Mouse (Mus musculus): ENCODE results near the gene Rsph10b.
A peak's percentile ranks its signal among the peaks of the same experiment; 100 is the strongest.
"Not testable (repeated sequence)": the region's sequence is repeated elsewhere in the genome, so short reads cannot be mapped to it uniquely, and the experiment has no call there.

Gene Rsph10b

DNA sequence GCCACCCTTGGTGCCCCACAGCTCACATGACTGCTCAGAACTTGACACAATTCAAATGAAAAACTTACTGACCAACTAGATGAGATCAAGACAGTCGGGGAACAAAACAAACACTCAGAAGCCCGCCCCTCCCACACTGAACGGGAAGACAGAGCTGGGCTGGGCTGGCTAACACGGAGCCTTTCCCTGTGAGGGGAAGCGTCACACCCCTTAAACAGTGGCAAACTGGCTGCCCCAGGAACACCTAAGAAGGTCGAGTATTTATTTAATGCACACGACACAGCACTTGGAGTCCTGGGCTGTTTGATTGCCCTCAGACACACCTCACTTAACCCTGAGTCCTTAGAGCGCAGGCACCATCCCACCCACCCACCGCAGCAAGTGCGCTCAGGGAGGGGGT, 59.8 kb downstream of the Rsph10b start:
- DNase-seq (ENCODE audit: low read depth, low spot score) = no peak

DNA sequence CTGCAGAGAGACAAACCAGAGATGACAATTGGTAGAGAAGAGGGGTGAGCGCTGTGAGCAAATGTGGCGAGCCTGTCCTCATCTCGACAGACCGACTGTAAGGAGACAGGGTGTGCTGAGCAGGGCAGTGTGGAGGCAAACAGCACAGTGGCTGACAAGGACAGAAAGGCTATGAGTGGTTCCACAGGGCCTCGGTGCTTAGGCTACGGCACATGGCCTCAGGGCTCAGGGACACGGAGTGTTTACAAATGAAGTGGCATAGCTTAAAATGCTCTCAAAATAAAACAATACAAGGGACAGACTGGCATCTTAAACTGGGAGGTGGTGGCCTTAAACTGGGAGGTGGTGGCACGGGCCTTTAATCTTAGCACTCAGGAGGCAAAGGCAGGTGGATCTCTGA, 60.4 kb downstream of the Rsph10b start:
- no peak for DNase-seq (ENCODE audit: low read depth, low spot score)

DNA sequence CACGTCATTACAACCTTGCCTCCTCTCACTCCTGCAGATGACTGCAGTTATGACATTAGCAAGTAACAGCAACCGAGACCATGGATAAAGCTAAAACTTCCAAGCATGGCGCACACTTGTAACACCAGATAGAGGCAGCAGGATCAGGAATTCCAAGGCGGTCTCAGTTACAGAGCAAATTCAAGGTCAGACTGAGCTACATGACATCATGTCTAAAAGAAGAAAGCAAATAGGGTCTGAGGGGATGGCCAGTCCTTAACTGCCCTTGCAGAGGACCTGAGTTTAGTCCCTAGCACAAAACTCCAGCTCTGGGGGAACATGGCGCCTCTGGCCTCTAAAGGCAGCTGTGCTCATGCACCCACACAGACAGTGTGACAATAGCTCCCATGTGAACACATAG, 61.0 kb downstream of the Rsph10b start:
- no peak for DNase-seq (ENCODE audit: low read depth, low spot score)

DNA sequence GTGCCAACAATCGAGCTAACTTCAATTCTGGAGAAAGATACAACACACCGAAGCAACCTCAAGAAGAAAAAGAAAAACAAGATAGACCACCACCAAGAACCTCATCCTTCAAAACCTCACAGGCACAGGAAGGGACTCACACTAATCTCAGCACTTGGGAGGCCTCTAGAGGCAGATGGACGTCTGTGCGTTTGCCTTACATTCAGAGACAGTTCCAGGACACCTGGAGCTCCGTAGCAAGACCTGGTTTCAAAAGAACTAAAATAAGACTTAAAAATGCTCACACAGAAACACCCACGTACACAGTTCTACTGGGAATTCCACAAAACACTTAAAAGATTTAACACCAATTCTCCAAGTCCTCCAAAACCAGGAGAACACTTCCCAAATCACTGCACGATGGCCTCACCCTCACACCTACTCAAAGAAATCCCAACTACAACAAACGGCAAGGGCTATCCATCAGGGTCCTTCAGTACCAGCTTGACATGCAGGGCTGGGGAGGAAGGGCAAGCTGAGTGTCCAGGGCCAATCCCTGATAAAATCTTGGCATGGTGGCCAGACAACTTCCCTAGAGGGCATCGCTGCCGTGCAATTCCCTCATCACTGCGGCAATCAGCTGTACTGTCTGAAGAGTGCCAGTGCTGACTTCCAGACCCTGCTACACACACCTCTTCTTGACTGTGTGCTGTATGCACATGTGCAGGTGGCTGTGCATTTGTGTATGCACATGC, 62.0 kb downstream of the Rsph10b start:
- peak; percentile 28 for DNase-seq (ENCODE audit: low read depth, low spot score)

DNA sequence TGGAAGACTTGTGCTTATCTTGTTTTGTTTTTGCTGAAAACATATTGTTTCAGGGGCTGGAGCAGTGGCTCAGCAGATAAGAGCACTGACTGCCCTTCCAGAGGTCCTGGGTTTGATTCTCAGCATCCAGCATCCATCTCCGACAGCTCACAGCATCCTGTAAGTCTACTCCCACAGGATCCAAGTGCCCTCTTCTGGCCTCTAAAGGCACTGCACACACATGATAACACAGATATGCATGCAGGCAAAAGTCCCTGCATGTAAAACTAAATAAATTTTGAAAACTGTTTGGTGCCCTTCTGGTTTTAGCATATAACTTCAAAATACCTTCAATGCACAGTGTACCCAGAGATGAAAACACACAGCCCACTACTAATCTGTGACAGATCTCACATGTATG, 66.6 kb downstream of the Rsph10b start:
- peak; percentile 56 for DNase-seq (ENCODE audit: low read depth, low spot score)

DNA sequence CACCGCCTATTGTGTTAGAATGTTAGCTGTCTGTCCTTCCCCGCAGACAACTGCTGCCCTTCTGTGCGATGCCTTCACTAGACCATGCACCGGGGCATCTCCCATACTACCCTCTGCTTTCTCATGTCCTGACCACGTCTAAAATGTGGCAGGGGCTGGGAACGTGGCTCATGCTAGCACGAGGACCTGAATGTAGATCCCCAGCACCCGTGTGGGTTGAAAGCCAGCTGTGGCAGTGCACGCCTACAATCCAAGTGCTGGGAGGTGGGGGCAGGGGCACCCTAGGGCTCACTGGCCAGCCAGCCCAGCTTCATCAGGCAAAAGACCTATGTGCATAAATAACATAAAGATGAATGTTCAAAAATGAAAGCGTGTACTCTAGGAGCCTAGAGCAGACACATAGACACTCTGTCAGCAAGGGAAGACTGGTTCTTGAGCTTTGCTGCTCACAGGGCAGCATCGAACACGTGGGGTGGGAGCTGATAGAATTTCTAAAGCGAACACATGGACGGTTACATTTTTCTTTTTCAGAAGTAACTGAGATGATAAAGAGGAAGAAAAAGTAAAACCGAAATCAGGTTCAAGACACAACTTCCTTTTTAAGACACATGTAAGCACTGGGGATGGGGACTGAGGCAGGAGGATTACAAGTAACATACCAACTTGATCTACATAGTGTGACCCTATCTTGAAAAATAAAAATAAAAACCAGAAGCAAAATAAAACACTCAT, 69.8 kb downstream of the Rsph10b start:
- DNase-seq (ENCODE audit: low read depth, low spot score) = no peak

DNA sequence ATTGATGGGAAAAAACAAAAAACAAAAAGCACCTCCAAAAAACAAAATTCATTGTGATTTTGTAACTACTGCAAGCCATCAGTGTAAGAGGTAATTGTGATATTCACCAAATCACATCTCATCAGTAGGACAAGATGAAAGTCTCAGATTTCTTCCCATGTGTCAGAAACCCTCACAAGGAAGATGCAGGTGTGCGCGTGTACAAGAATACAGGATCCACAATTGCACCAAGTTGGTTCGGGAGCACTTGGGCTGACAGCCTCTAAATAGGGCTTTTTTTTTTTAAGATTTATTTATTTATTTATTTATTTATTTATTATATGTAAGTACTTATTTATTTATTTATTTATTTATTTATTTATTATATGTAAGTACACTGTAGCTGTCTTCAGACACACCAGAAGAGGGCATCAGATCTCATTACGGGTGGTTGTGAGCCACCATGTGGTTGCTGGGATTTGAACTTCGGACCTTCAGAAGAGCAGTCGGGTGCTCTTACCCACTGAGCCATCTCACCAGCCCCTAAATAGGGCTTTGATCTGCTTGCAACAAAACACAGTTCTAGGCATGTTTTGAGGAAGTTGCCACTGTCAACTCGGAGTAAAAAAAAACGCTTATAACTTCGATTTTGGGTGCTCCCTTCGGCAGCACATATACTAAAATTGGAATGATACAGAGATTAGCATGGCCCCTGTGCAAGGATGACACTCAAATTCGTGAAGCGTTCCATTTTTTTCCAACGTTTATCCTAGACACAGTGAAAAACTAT, 80.7 kb downstream of the Rsph10b start:
- DNase-seq (ENCODE audit: low read depth, low spot score) = not testable (repeated sequence)

DNA sequence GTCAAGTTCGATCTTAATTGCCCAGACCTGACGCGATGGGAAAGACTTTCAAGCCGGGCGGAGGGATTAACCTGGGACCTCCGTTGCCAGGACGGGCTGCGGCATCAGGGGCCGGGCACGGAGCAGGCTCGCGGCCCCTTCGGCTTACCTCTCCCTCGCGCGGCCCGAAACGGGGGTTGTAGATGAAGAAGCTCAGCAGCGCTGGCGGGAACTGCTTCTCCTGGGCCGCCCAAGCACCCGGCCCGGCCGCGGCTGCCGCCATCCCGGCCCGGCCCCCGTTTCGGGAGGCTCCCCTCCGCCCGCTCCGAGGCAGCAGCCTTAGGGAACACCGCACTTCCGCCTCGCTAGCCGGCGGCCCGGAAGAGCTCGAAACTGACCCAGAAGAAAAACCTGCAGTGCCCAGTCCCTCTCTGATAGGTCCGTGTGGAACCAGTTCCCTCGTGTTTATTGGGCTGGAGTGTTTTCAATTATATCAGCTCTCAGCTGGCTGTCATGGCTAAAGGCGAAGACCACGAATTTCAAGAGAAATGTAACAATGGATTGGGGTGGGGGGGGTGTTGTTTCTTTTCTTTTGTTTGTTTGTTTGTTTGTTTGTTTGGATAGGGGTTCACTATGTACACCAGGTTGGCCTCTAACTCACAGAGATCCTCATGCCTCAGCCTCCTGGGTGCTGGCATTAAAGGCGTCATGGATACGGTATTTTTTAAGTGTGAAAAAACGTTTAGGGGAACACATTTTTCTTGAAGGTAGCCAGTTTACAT, 81.9 kb downstream of the Rsph10b start, which contains the start of gene Ccz1:
Gene Ccz1, minus strand, starts transcription at position 327 of the 761 bp plus-strand sequence.
- DNase-seq (ENCODE audit: low read depth, low spot score) = peak; percentile 96

DNA sequence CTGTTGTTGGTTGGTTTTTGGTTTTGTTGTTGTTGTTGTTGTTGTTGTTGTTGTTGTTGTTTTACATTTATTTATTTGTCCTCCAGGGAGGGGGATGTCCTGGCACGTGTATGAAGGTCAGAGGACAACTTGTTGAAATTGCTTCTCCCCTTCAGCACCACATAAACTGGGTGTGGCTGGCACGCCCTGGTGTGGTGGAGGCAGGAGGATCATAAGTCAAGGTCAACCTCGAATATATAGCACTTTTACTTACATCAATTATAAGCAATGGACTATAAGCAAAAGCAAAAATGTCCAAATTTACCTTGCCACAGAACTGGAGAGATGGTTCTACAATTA, 82.4 kb downstream of the Rsph10b start:
- no peak for DNase-seq (ENCODE audit: low read depth, low spot score)

DNA sequence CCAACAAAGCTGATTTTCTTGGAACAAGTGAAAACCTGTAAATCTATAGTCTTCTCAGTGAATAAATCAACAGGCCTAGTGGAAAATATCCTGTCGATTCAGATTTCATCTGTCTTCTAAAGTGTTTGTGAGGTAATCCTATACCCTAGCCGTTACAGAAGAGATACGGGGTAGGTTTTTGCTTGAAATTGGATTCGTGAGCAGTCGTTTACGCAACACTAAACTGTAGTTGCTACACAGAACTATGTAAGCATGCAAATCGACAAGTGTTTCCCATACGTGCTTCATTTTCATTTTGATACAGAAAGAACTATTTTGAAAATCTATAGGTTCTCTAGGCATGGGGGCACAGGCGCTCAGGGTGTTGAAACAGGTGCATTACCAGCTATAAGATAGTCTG, 83.0 kb downstream of the Rsph10b start:
- DNase-seq (ENCODE audit: low read depth, low spot score) = no peak

DNA sequence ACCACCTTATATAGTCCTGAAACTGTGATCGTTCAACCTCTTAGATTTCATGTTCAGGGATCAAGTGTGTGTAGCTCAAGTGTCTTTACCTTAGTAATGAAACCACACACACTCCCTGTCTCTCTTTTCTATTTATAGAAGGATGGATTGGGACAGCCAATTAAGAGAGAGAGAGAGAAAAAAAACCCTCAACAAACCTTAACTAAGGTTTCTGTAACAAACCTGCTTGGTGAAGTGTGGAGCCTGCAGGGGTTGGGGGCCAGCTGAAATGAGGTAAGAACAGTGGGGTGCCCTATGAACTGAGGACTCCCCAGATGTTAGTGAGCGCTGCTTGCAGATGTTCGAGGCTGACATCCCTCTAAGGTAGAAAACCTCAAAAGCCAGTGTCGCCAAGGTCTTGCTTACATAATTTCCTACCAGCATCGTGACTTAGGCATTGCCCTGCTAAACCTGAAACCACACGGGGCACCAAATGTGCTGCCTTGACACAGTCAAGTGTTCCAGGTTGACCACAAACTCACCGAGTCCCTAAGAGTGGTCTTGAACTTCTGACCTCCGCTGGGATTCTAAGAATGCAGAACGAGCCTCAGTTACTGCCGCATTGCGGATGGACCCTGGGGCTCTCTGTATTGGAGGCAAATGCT, 93.9 kb downstream of the Rsph10b start, which contains the start of gene Ocm:
Gene Ocm, minus strand, starts transcription at position 51 of the 644 bp plus-strand sequence.
- DNase-seq (ENCODE audit: low read depth, low spot score) = peak; percentile 10

DNA sequence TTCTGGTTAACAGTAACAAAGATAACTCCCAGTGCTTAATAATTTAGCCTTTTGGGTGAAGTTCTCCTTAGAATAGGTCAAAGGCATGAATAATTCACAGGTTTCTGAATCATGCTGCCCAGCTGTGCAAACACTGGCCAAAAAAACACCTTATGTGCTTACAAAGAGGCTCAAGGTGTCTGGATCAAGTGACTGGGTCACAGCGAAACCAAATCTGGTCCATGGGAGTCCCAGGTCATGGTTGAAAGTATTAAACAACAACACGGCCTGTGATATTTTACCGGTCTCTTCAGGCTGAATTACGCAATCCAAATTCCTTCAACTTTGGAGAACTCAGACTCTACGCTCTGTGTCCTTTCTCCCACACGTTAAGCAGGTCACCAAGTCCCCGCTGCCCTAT, 99.7 kb downstream of the Rsph10b start:
- no peak for DNase-seq (ENCODE audit: low read depth, low spot score)

DNA sequence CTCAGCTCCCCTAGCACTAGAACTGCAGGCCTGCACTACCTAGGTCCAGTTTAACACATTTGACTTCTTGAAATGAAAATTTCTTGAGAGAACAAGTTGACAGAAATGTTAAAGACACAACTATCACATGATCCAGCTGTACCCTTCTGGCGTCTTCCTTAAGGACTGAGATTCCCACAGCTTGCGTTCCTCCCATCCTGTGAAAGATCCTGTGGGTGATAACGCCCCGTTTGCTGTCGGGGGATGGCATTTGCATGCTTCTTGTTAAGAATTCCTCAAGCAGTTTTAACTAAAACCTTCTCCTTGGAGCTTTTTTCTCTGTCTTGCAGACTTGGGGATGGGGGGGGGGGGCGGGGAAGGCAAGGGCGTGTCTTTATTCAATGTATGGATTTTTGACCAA, 101.7 kb downstream of the Rsph10b start:
- DNase-seq (ENCODE audit: low read depth, low spot score) = peak; percentile 87

Measured in R1 (cell line).